Mouse (Mus musculus): ENCODE data around the gene Spocd1.

Spocd1 gene

GRCm38 (mm10) chr4:129978227-129978626 lies 49.2 kb downstream of the Spocd1 start:
- no peak for DNase-seq

GRCm38 (mm10) chr4:129978930-129979329 lies 49.9 kb downstream of the Spocd1 start:
- no peak for DNase-seq

GRCm38 (mm10) chr4:129981657-129982056 lies 52.6 kb downstream of the Spocd1 start:
- no peak for DNase-seq

- DNase-seq = no peak
Observed at GRCm38 (mm10) chr4:129983046-129983445, 54.0 kb downstream of the Spocd1 start.

GRCm38 (mm10) chr4:129983764-129984420 lies 54.8 kb downstream of the Spocd1 start:
- DNase-seq = peak; percentile 76

- DNase-seq = peak; percentile 77
Observed at GRCm38 (mm10) chr4:129984421-129985061, 55.5 kb downstream of the Spocd1 start, which contains the start of gene Adgrb2. Adgrb2 (plus strand) TSS chr4:129984870.

- peak; percentile 57 for DNase-seq
Observed at GRCm38 (mm10) chr4:129985161-129985670, 56.2 kb downstream of the Spocd1 start.

GRCm38 (mm10) chr4:129985671-129986441 lies 56.8 kb downstream of the Spocd1 start:
- DNase-seq = peak; percentile 81

GRCm38 (mm10) chr4:129987825-129988504 lies 58.9 kb downstream of the Spocd1 start:
- peak; percentile 77 for DNase-seq

GRCm38 (mm10) chr4:129989925-129990324 lies 60.9 kb downstream of the Spocd1 start:
- DNase-seq = no peak

GRCm38 (mm10) chr4:129992720-129993119 lies 63.7 kb downstream of the Spocd1 start:
- no peak for DNase-seq

- DNase-seq = no peak
Observed at GRCm38 (mm10) chr4:129993213-129993612, 64.2 kb downstream of the Spocd1 start.

GRCm38 (mm10) chr4:129993944-129994695 lies 65.1 kb downstream of the Spocd1 start:
- no peak for DNase-seq

GRCm38 (mm10) chr4:129994728-129995127 lies 65.7 kb downstream of the Spocd1 start:
- no peak for DNase-seq

- no peak for DNase-seq
Observed at GRCm38 (mm10) chr4:129995255-129995654, 66.2 kb downstream of the Spocd1 start.

GRCm38 (mm10) chr4:129996015-129996414 lies 67.0 kb downstream of the Spocd1 start:
- no peak for DNase-seq

GRCm38 (mm10) chr4:129998124-129998523 lies 69.1 kb downstream of the Spocd1 start:
- no peak for DNase-seq

- DNase-seq = no peak
Observed at GRCm38 (mm10) chr4:130001710-130002109, 72.7 kb downstream of the Spocd1 start.

- no peak for DNase-seq
Observed at GRCm38 (mm10) chr4:130002157-130002556, 73.1 kb downstream of the Spocd1 start.

GRCm38 (mm10) chr4:130005593-130005992 lies 76.5 kb downstream of the Spocd1 start:
- peak; percentile 34 for DNase-seq

- peak; percentile 74 for DNase-seq
Observed at GRCm38 (mm10) chr4:130006533-130006932, 77.5 kb downstream of the Spocd1 start.

Measured in embryo, embryonic 11 days (tissue).